Mouse (Mus musculus) CH12.LX (cell line): ENCODE measurements around the gene Pex7. TPM values are rescaled to one million over a fixed set of nuclear protein-coding genes. Genes with fewer than 3 reads are reported as not detected.

ENCODE experiments used
- DNase-seq: peaks from one replicate; pipeline ENCODE4 v3.0.0-alpha.2; 2013; ENCODE audit errors: extremely low read depth
- H3K27ac ChIP-seq: 2 replicates; pipeline ENCODE4 v1.5.1; 2012; ENCODE audit warnings: low read depth, mild to moderate bottlenecking, control low read depth, moderate library complexity; ENCODE audit not compliant: insufficient read depth
- H3K27me3 ChIP-seq: replicated peaks from 2 replicates; pipeline ENCODE3; 2012; ENCODE audit warnings: inconsistent platforms
- H3K36me3 ChIP-seq, 2 experiments: replicated peaks in 1 of 2; 2 replicates each; pipeline versions ENCODE3 to v1.6.1; 2012; ENCODE audit warnings: inconsistent platforms in 1 of 2, low read length in 1 of 2, mild to moderate bottlenecking in 1 of 2, mixed read lengths in 1 of 2, moderate library complexity in 1 of 2; ENCODE audit not compliant: control insufficient read depth in 1 of 2, insufficient read depth in 1 of 2
- H3K4me1 ChIP-seq, 2 experiments: 2 replicates each; pipeline ENCODE4 v1.6.1; 2012; ENCODE audit warnings: inconsistent platforms in 1 of 2, moderate library complexity in 1 of 2; ENCODE audit not compliant: insufficient read depth in 2 of 2, control insufficient read depth in 1 of 2
- H3K4me2 ChIP-seq: 2 replicates; pipeline ENCODE4 v1.6.1; 2012; ENCODE audit warnings: low read depth, mild to moderate bottlenecking, control low read depth; ENCODE audit not compliant: poor library complexity, insufficient read depth, severe bottlenecking
- H3K4me3 ChIP-seq, 3 experiments: fragments of 150-350 bp in 1 of 3; sonication (generic) in 1 of 3; replicated peaks in 1 of 3; 2 replicates each; pipeline versions ENCODE3 to v1.5.1; 2011 to 2012; ENCODE audit warnings: low read depth in 2 of 3, low read length in 2 of 3, mild to moderate bottlenecking in 2 of 3, moderate library complexity in 2 of 3, control low read depth in 1 of 3, improper control_type of control experiment in 1 of 3, inconsistent platforms in 1 of 3, mixed read lengths in 1 of 3; ENCODE audit not compliant: poor library complexity in 1 of 3
- H3K79me2 ChIP-seq: replicated peaks from 2 replicates; pipeline ENCODE4 v1.6.1; 2012; ENCODE audit warnings: mild to moderate bottlenecking, moderate library complexity; ENCODE audit not compliant: control insufficient read depth, poor library complexity, insufficient read depth, severe bottlenecking; ENCODE audit errors: extremely low read depth
- H3K9ac ChIP-seq: 2 replicates; pipeline ENCODE4 v1.6.1; 2012; ENCODE audit warnings: low read depth, mild to moderate bottlenecking, control low read depth, moderate library complexity; ENCODE audit not compliant: insufficient read depth
- H3K9me3 ChIP-seq: replicated peaks from 2 replicates; pipeline ENCODE3; 2012; ENCODE audit warnings: low read length, inconsistent platforms, mixed read lengths
- BHLHE40 ChIP-seq: IDR thresholded peaks from 2 replicates; pipeline ENCODE4 v1.6.1; 2011; ENCODE audit warnings: mild to moderate bottlenecking, low read depth, low read length, improper control_type of control experiment
- CTCF ChIP-seq, 2 experiments: IDR thresholded peaks in 1 of 2; conservative IDR thresholded peaks in 1 of 2; 2 replicates each; pipeline ENCODE4 v1.5.1; 2011 to 2012; ENCODE audit warnings: low read depth in 2 of 2, low read length in 2 of 2, improper control_type of control experiment in 1 of 2, inconsistent platforms in 1 of 2, mild to moderate bottlenecking in 1 of 2, moderate library complexity in 1 of 2
- EP300 ChIP-seq: IDR thresholded peaks from 2 replicates; pipeline ENCODE4 v1.6.1; 2011; ENCODE audit warnings: low read length, improper control_type of control experiment
- HCFC1 ChIP-seq: IDR thresholded peaks from 2 replicates; pipeline ENCODE4 v1.6.1; 2012; ENCODE audit warnings: low read depth, mild to moderate bottlenecking, inconsistent platforms, low read length, improper control_type of control experiment
- IRF4 ChIP-seq: IDR thresholded peaks from 2 replicates; pipeline ENCODE4 v1.6.1; 2014; ENCODE audit warnings: low read depth, mild to moderate bottlenecking, inconsistent platforms, low read length, improper control_type of control experiment
- KAT2A ChIP-seq: IDR thresholded peaks from 2 replicates; pipeline ENCODE4 v1.6.1; 2012; ENCODE audit warnings: low read length, improper control_type of control experiment, inconsistent platforms; ENCODE audit not compliant: insufficient replicate concordance
- MAFK ChIP-seq: IDR thresholded peaks from 2 replicates; pipeline ENCODE4 v1.6.1; 2011; ENCODE audit warnings: low read length, improper control_type of control experiment; ENCODE audit not compliant: insufficient replicate concordance
- MAX ChIP-seq: IDR thresholded peaks from 2 replicates; pipeline ENCODE4 v1.6.1; 2011; ENCODE audit warnings: low read length, improper control_type of control experiment
- MEF2A ChIP-seq: IDR thresholded peaks from 2 replicates; pipeline ENCODE4 v1.6.1; 2014; ENCODE audit warnings: low read depth, mild to moderate bottlenecking, inconsistent platforms, low read length, improper control_type of control experiment, borderline replicate concordance
- MXI1 ChIP-seq: IDR thresholded peaks from 2 replicates; pipeline ENCODE4 v1.6.1; 2011; ENCODE audit warnings: mild to moderate bottlenecking, low read depth, low read length, improper control_type of control experiment
- MYC ChIP-seq: IDR thresholded peaks from 2 replicates; pipeline ENCODE4 v1.6.1; 2011; ENCODE audit warnings: low read depth, mild to moderate bottlenecking, improper control_type of control experiment, low read length
- POLR2A ChIP-seq: IDR thresholded peaks from 2 replicates; pipeline ENCODE4 v1.6.1; 2011; ENCODE audit warnings: low read depth, mild to moderate bottlenecking, improper control_type of control experiment, low read length
- POLR2AphosphoS2 ChIP-seq: IDR thresholded peaks from 2 replicates; pipeline ENCODE4 v1.6.1; 2011; ENCODE audit warnings: low read depth, low read length, improper control_type of control experiment
- RAD21 ChIP-seq: IDR thresholded peaks from 2 replicates; pipeline ENCODE4 v1.6.1; 2011; ENCODE audit warnings: low read depth, mild to moderate bottlenecking, low read length, improper control_type of control experiment, moderate library complexity
- TCF12 ChIP-seq: IDR thresholded peaks from 2 replicates; pipeline ENCODE4 v1.6.1; 2014; ENCODE audit warnings: low read depth, mild to moderate bottlenecking, inconsistent platforms, low read length, improper control_type of control experiment
- USF2 ChIP-seq: conservative IDR thresholded peaks from 2 replicates; pipeline ENCODE4 v1.6.1; 2011; ENCODE audit warnings: low read depth, low read length, improper control_type of control experiment
- ZKSCAN1 ChIP-seq: IDR thresholded peaks from 2 replicates; pipeline ENCODE4 v1.6.1; 2012; ENCODE audit warnings: low read depth, inconsistent platforms, low read length, improper control_type of control experiment, borderline replicate concordance
- ZMIZ1 ChIP-seq: IDR thresholded peaks from 2 replicates; pipeline ENCODE4 v1.6.1; 2012; ENCODE audit warnings: low read depth, mild to moderate bottlenecking, inconsistent platforms, low read length, improper control_type of control experiment
- dilution Hi-C: fragments of 300-500 bp; cut with MboI; formaldehyde crosslinking; loops from 2 replicates; pipeline ENCODE4 v1.14.3; 2020; ENCODE audit warnings: low sequenced_read_pairs; ENCODE audit not compliant: extremely low pct_unique_long_range_greater_than_20kb, extremely low pct_ligation_motif_present
- in situ Hi-C: fragments of 300-500 bp; cut with MboI; formaldehyde crosslinking; loops from 3 replicates; pipeline ENCODE4 v1.14.3; 2019; ENCODE audit warnings: low sequenced_read_pairs, low pct_ligation_motif_present, low pct_unique_long_range_greater_than_20kb, mixed read lengths
- polyA plus RNA-seq: library from polyadenylated mRNA; unstranded; fragments of >175 nt; gene quantifications from 2 replicates; pipeline ENCODE4 v1.2.1, GENCODE M21; 2012; ENCODE audit warnings: low read depth; ENCODE audit not compliant: insufficient read length
- total RNA-seq, 2 experiments: library from RNA; depleted of rRNA; stranded (reverse); fragments of 300-350 nt in 1 of 2; fragments of >200 nt in 1 of 2; gene quantifications; 2 replicates each; pipeline ENCODE4 v1.2.3; 2012 to 2014

Pex7 gene
- total and polyA plus RNA-seq, 3 experiments = 26.5 to 53.6 (median 30.2) TPM

DNA sequence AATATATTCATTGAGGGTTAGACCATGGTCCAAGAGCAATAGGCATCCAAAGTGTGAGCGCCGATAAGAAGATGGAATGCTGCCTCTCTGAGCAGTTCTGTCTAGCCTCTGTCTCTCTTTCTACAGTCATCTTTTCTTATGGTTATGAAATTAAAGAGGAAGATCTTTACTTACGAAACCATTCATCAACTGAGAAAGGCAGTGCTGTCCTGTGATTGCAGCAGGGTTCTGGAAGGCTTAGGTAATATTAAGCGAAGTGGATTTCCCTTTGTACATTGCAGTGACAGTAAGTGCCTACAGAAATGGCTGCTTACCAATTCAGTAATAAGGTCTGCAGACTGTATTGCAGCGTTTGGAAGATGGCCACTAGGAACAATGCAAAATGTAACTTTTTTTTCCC, 67.7 kb downstream of the Pex7 start:
- dilution Hi-C loops = no loop called here
- in situ Hi-C loops = no loop called here
- TF ChIP-seq MAFK (no peak), IRF4 (no peak)
- TF ChIP-seq, all 38 proteins: peak for 0
- H3K4me3 ChIP-seq = no peak overlapping the region
- no peaks in the 10 kb centered on the region for H3K4me1 ChIP-seq
- H3K36me3 ChIP-seq = no peaks in the 10 kb centered on the region
- H3K27ac ChIP-seq = no peak overlapping the region
- H3K9ac ChIP-seq = no peak overlapping the region
- H3K79me2 ChIP-seq = no peaks in the 10 kb centered on the region
- no peaks in the 10 kb centered on the region for H3K9me3 ChIP-seq
- DNase-seq = no peak
- H3K4me2 ChIP-seq = no peak overlapping the region
- peaks cover 5% of the 10 kb centered on the region for H3K27me3 ChIP-seq

DNA sequence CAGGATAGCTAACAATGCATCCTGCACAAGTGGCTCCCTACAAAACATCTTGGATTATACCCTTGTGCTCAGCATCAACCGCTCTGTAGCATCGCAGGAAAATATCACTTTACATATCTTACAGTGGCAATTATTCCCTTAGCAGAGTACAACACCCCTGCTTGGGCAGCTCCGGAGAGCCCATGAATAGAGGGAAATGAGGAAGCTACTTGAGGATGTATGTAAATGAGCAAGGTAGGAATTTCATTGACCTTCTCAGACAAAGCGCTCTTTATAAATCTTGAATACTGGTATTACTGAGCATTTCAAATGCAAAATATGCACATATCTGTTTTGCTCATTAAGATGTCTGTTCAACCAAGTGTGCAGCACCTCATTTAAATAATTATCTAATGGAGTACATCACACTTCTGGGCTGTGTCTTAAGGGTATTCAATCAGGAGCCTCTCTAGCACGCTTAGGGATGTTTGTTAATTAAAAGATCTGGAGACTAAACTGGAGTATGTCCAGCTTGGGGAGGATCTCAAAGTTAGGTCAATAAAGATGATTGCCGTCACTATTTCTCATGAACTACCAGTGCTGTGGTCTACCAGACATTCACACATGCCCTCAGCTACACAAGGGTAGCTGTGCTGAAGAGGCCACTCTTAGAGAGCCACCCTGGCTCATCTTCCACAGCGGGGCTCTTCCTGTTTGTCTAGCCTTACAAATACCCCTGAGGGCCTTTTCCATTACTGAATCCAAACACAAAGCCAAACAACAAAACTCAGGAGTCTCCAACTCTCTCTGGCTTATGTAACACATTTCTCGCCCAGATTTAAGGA, 71.4 kb downstream of the Pex7 start:
- dilution Hi-C loops = no loop called here
- TF ChIP-seq USF2 (no peak), HCFC1 (no peak), MEF2A (no peak), EP300 (no peak), KAT2A (no peak), TCF12 (no peak), BHLHE40 (no peak), POLR2AphosphoS2 (no peak), CTCF (conservative IDR thresholded peaks at IDR 0.05 in 1 of 2, IDR thresholded peaks at IDR 0.05 in 1 of 2; ENCODE audit: low read depth in 2 of 2, low read length in 2 of 2) (no peak), POLR2A (no peak), MAX (no peak), ZKSCAN1 (no peak), RAD21 (no peak), MYC (no peak), ZMIZ1 (no peak), MXI1 (no peak)
- TF ChIP-seq, all 38 proteins: peak for 0
- Histone ChIP-seq H3K4me1 (no peaks in the 10 kb centered on the region), H3K4me2 (no peak overlapping the region), H3K27me3 (peaks cover 1% of the 10 kb centered on the region), H3K79me2 (no peaks in the 10 kb centered on the region), H3K9me3 (no peaks in the 10 kb centered on the region), H3K27ac (no peak overlapping the region), H3K4me3 (no peak overlapping the region), H3K9ac (no peak overlapping the region), H3K36me3 (no peaks in the 10 kb centered on the region)
- no peak for DNase-seq
- in situ Hi-C loops = no loop called here
